Mouse (Mus musculus): ENCODE measurements at regions not wholly inside any gene's neighbourhood (a gene's known extent, or its start where the extent isn't known, plus 50 kb on each side); places are given as distances from the start of the nearest gene placed in this dataset.

- no peaks in the 10 kb centered on the region for H3K27me3 ChIP-seq (ENCODE audit: control insufficient read depth, insufficient read depth, low read length)
- no peaks in the 10 kb centered on the region for H3K36me3 ChIP-seq (ENCODE audit: control insufficient read depth, insufficient read depth, low read length)
- H3K4me3 ChIP-seq (replicated peaks; ENCODE audit: low read length) = no peak overlapping the region
- no peak for TF ChIP-seq POLR2A (IDR thresholded peaks at IDR 0.05; ENCODE audit: borderline replicate concordance, extremely low read depth, insufficient read depth, insufficient read length)
- H3K9ac ChIP-seq (ENCODE audit: low read depth, low read length, severe bottlenecking) = no peak overlapping the region
- H3K4me1 ChIP-seq (ENCODE audit: control insufficient read depth, insufficient read depth, low read length) = peaks cover 6% of the 10 kb centered on the region; the same call in 1 of the 2 replicates
- no peak overlapping the region for H3K4me2 ChIP-seq (replicated peaks; ENCODE audit: low read depth, low read length, severe bottlenecking)
- 96% methylated on average over 10 of the region's 10 CpGs for WGBS
- DNase-seq (ENCODE audit: low spot score) (no peak), ATAC-seq (ENCODE audit: low FRiP score, low read depth) (no peak)
- no peaks in the 10 kb centered on the region for H3K9me3 ChIP-seq (ENCODE audit: control insufficient read depth, low read length)
- no peak overlapping the region for H3K27ac ChIP-seq (replicated peaks; ENCODE audit: low read depth, low read length)
Observed at GRCm38 (mm10) chr14:105402556-105402955, 144.2 kb downstream of the Ndfip2 start.

GRCm38 (mm10) chr14:105397467-105397866 is 139.1 kb downstream of the Ndfip2 start:
- H3K9me3 ChIP-seq (ENCODE audit: control insufficient read depth, low read length) = no peaks in the 10 kb centered on the region
- TF ChIP-seq POLR2A (IDR thresholded peaks at IDR 0.05; ENCODE audit: borderline replicate concordance, extremely low read depth, insufficient read depth, insufficient read length) = no peak
- no peak overlapping the region for H3K4me2 ChIP-seq (replicated peaks; ENCODE audit: low read depth, low read length, severe bottlenecking)
- H3K4me1 ChIP-seq (ENCODE audit: control insufficient read depth, insufficient read depth, low read length) = peaks cover 9% of the 10 kb centered on the region; the same call in 1 of the 2 replicates
- ATAC-seq (ENCODE audit: low FRiP score, low read depth) = peak; percentile 42; the same call in 1 of the 2 replicates
- H3K27ac ChIP-seq (replicated peaks; ENCODE audit: low read depth, low read length) = no peak overlapping the region
- no peaks in the 10 kb centered on the region for H3K36me3 ChIP-seq (ENCODE audit: control insufficient read depth, insufficient read depth, low read length)
- H3K9ac ChIP-seq (ENCODE audit: low read depth, low read length, severe bottlenecking) = no peak overlapping the region
- DNase-seq (ENCODE audit: low spot score) = peak; percentile 90
- H3K4me3 ChIP-seq (replicated peaks; ENCODE audit: low read length) = no peak overlapping the region
- 23% methylated on average over 8 of the region's 8 CpGs for WGBS
- no peaks in the 10 kb centered on the region for H3K27me3 ChIP-seq (ENCODE audit: control insufficient read depth, insufficient read depth, low read length)

- no peak for DNase-seq (ENCODE audit: low spot score)
- H3K36me3 ChIP-seq (ENCODE audit: control insufficient read depth, insufficient read depth, low read length) = no peaks in the 10 kb centered on the region
Observed at GRCm38 (mm10) chr14:105392079-105392813, 133.9 kb downstream of the Ndfip2 start.

GRCm38 (mm10) chr14:105391430-105391829 is 133.1 kb downstream of the Ndfip2 start:
- ATAC-seq (ENCODE audit: low FRiP score, low read depth) (peak; percentile 67; the same call in 1 of the 2 replicates), DNase-seq (ENCODE audit: low spot score) (no peak)
- H3K27me3 ChIP-seq (ENCODE audit: control insufficient read depth, insufficient read depth, low read length) = no peaks in the 10 kb centered on the region
- no peak overlapping the region for H3K4me2 ChIP-seq (replicated peaks; ENCODE audit: low read depth, low read length, severe bottlenecking)
- H3K4me1 ChIP-seq (ENCODE audit: control insufficient read depth, insufficient read depth, low read length) = peaks cover 4% of the 10 kb centered on the region; the same call in 1 of the 2 replicates
- H3K36me3 ChIP-seq (ENCODE audit: control insufficient read depth, insufficient read depth, low read length) = no peaks in the 10 kb centered on the region
- no peak for TF ChIP-seq POLR2A (IDR thresholded peaks at IDR 0.05; ENCODE audit: borderline replicate concordance, extremely low read depth, insufficient read depth, insufficient read length)
- H3K9me3 ChIP-seq (ENCODE audit: control insufficient read depth, low read length) = no peaks in the 10 kb centered on the region
- no peak overlapping the region for H3K4me3 ChIP-seq (replicated peaks; ENCODE audit: low read length)
- H3K27ac ChIP-seq (replicated peaks; ENCODE audit: low read depth, low read length) = no peak overlapping the region
- H3K9ac ChIP-seq (ENCODE audit: low read depth, low read length, severe bottlenecking) = no peak overlapping the region
- 65% methylated on average over 11 of the region's 11 CpGs for WGBS

More at GRCm38 (mm10) chr14:105392079-105392813, 133.9 kb downstream of the Ndfip2 start:
- H3K4me1 ChIP-seq (ENCODE audit: control insufficient read depth, insufficient read depth, low read length) = peaks cover 6% of the 10 kb centered on the region; the same call in 1 of the 2 replicates
- no peak overlapping the region for H3K4me2 ChIP-seq (replicated peaks; ENCODE audit: low read depth, low read length, severe bottlenecking)
- WGBS = 84% methylated on average over 21 of the region's 21 CpGs
- TF ChIP-seq POLR2A (IDR thresholded peaks at IDR 0.05; ENCODE audit: borderline replicate concordance, extremely low read depth, insufficient read depth, insufficient read length) = no peak
- no peaks in the 10 kb centered on the region for H3K27me3 ChIP-seq (ENCODE audit: control insufficient read depth, insufficient read depth, low read length)
- no peaks in the 10 kb centered on the region for H3K9me3 ChIP-seq (ENCODE audit: control insufficient read depth, low read length)
- H3K27ac ChIP-seq (replicated peaks; ENCODE audit: low read depth, low read length) = no peak overlapping the region
- ATAC-seq (ENCODE audit: low FRiP score, low read depth) = no peak
- no peak overlapping the region for H3K4me3 ChIP-seq (replicated peaks; ENCODE audit: low read length)
- H3K9ac ChIP-seq (ENCODE audit: low read depth, low read length, severe bottlenecking) = no peak overlapping the region

- no peaks in the 10 kb centered on the region for H3K27me3 ChIP-seq (ENCODE audit: control insufficient read depth, insufficient read depth, low read length)
- no peak overlapping the region for H3K9ac ChIP-seq (ENCODE audit: low read depth, low read length, severe bottlenecking)
- H3K4me3 ChIP-seq (replicated peaks; ENCODE audit: low read length) = no peak overlapping the region
- no peaks in the 10 kb centered on the region for H3K36me3 ChIP-seq (ENCODE audit: control insufficient read depth, insufficient read depth, low read length)
- H3K4me1 ChIP-seq (ENCODE audit: control insufficient read depth, insufficient read depth, low read length) = no peaks in the 10 kb centered on the region
- DNase-seq (ENCODE audit: low spot score) (no peak), ATAC-seq (ENCODE audit: low FRiP score, low read depth) (no peak)
- no peak overlapping the region for H3K4me2 ChIP-seq (replicated peaks; ENCODE audit: low read depth, low read length, severe bottlenecking)
- no peak for TF ChIP-seq POLR2A (IDR thresholded peaks at IDR 0.05; ENCODE audit: borderline replicate concordance, extremely low read depth, insufficient read depth, insufficient read length)
- H3K9me3 ChIP-seq (ENCODE audit: control insufficient read depth, low read length) = no peaks in the 10 kb centered on the region
- 83% methylated on average over 4 of the region's 4 CpGs for WGBS
- no peak overlapping the region for H3K27ac ChIP-seq (replicated peaks; ENCODE audit: low read depth, low read length)
Observed at GRCm38 (mm10) chr14:105385119-105385518, 126.7 kb downstream of the Ndfip2 start.
